Mouse (Mus musculus): ENCODE results near the gene Slc25a24. TPM values are rescaled to one million over a fixed set of nuclear protein-coding genes. Genes with fewer than 3 reads are reported as not detected.

Gene Slc25a24
- polyA plus RNA-seq, 1 experiment from 2014 or later, result 21.0 TPM

- no peak overlapping the region for H3K4me2 ChIP-seq (replicated peaks; ENCODE audit: low read depth, low read length)
- H3K27me3 ChIP-seq (ENCODE audit: insufficient read depth, low read length), result no peaks in the 10 kb centered on the region
- 91% methylated on average over 1 of the region's 1 CpGs for WGBS
- H3K4me1 ChIP-seq (ENCODE audit: insufficient read depth, low read length), result no peaks in the 10 kb centered on the region
- peaks cover 22% of the 10 kb centered on the region for H3K36me3 ChIP-seq (ENCODE audit: insufficient read depth, low read length)
- H3K4me3 ChIP-seq (ENCODE audit: low read length), result no peak overlapping the region
- H3K9me3 ChIP-seq (ENCODE audit: low read length), result no peaks in the 10 kb centered on the region
- no peak for ATAC-seq (ENCODE audit: low FRiP score, low TSS enrichment)
- H3K27ac ChIP-seq (ENCODE audit: low read length), result no peak overlapping the region
- H3K9ac ChIP-seq (replicated peaks; ENCODE audit: low read length), result no peak overlapping the region
Observed at GRCm38 (mm10) chr3:109164644-109165043, 41.7 kb downstream of the Slc25a24 start.

GRCm38 (mm10) chr3:109165214-109165829 lies 42.4 kb downstream of the Slc25a24 start:
- 83% methylated on average over 8 of the region's 8 CpGs for WGBS
- Histone ChIP-seq H3K36me3 (ENCODE audit: insufficient read depth, low read length) (peaks cover 17% of the 10 kb centered on the region), H3K9me3 (ENCODE audit: low read length) (no peaks in the 10 kb centered on the region), H3K27ac (ENCODE audit: low read length) (no peak overlapping the region), H3K9ac (replicated peaks; ENCODE audit: low read length) (no peak overlapping the region), H3K4me2 (replicated peaks; ENCODE audit: low read depth, low read length) (no peak overlapping the region), H3K27me3 (ENCODE audit: insufficient read depth, low read length) (no peaks in the 10 kb centered on the region), H3K4me1 (ENCODE audit: insufficient read depth, low read length) (no peaks in the 10 kb centered on the region), H3K4me3 (ENCODE audit: low read length) (no peak overlapping the region)
- ATAC-seq (ENCODE audit: low FRiP score, low TSS enrichment), result no peak

- H3K4me3 ChIP-seq (ENCODE audit: low read length), result no peak overlapping the region
- H3K36me3 ChIP-seq (ENCODE audit: insufficient read depth, low read length), result peaks cover 16% of the 10 kb centered on the region
- no peak overlapping the region for H3K27ac ChIP-seq (ENCODE audit: low read length)
- H3K4me1 ChIP-seq (ENCODE audit: insufficient read depth, low read length), result no peaks in the 10 kb centered on the region
- WGBS, result 92% methylated on average over 2 of the region's 2 CpGs
- no peak overlapping the region for H3K4me2 ChIP-seq (replicated peaks; ENCODE audit: low read depth, low read length)
- H3K9ac ChIP-seq (replicated peaks; ENCODE audit: low read length), result no peak overlapping the region
- ATAC-seq (ENCODE audit: low FRiP score, low TSS enrichment), result no peak
- H3K9me3 ChIP-seq (ENCODE audit: low read length), result no peaks in the 10 kb centered on the region
- H3K27me3 ChIP-seq (ENCODE audit: insufficient read depth, low read length), result no peaks in the 10 kb centered on the region
Observed at GRCm38 (mm10) chr3:109169121-109169520, 46.2 kb downstream of the Slc25a24 start.

DNA sequence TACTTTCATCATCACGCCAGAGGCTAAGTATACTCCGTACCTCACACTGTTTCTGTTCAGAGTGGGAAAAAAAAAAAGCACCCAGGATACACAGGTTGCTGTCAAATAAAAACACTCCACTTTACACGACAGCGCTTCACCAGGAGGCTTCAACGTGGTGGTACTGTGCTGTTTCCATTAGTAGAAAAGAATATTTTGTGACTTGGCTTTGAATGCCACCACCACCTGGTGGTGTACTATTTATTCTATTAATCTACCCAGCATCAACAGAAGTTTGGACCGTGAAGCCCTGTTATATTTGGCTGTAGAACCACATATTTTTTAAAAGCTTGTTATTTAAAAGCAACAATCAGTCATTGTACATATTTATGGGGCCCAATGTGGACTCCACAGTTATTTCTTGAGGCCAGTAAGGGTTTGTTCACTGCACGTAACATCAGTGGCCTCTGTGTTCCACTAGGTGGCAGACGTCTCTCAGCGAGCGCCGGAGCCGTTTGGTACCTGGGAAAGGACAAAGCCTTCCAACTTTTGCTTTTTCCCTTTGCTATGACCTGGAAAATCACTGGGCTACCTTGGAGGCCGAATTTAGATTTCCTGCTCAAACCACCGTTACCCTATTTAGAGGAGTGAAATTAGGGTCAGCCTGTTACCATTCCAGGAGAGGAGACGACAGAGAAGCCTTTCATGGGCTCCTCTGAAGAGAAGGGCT lies 48.3 kb downstream of the Slc25a24 start:
- Histone ChIP-seq H3K9me3 (ENCODE audit: low read length) (no peaks in the 10 kb centered on the region), H3K4me3 (ENCODE audit: low read length) (no peak overlapping the region), H3K4me2 (replicated peaks; ENCODE audit: low read depth, low read length) (no peak overlapping the region), H3K27me3 (ENCODE audit: insufficient read depth, low read length) (no peaks in the 10 kb centered on the region), H3K36me3 (ENCODE audit: insufficient read depth, low read length) (peaks cover 7% of the 10 kb centered on the region; the same call in 1 of the 2 replicates), H3K9ac (replicated peaks; ENCODE audit: low read length) (no peak overlapping the region), H3K4me1 (ENCODE audit: insufficient read depth, low read length) (no peaks in the 10 kb centered on the region), H3K27ac (ENCODE audit: low read length) (no peak overlapping the region)
- WGBS, result 25% methylated on average over 15 of the region's 15 CpGs
- peak; percentile 81 for ATAC-seq (ENCODE audit: low FRiP score, low TSS enrichment)

- H3K36me3 ChIP-seq (ENCODE audit: insufficient read depth, low read length), result no peaks in the 10 kb centered on the region
- H3K27ac ChIP-seq (ENCODE audit: low read length), result no peak overlapping the region
- no peak for ATAC-seq (ENCODE audit: low FRiP score, low TSS enrichment)
- no peaks in the 10 kb centered on the region for H3K27me3 ChIP-seq (ENCODE audit: insufficient read depth, low read length)
- no peak overlapping the region for H3K9ac ChIP-seq (replicated peaks; ENCODE audit: low read length)
- 86% methylated on average over 5 of the region's 5 CpGs for WGBS
- no peak overlapping the region for H3K4me3 ChIP-seq (ENCODE audit: low read length)
- H3K4me2 ChIP-seq (replicated peaks; ENCODE audit: low read depth, low read length), result no peak overlapping the region
- H3K4me1 ChIP-seq (ENCODE audit: insufficient read depth, low read length), result no peaks in the 10 kb centered on the region
- H3K9me3 ChIP-seq (ENCODE audit: low read length), result no peaks in the 10 kb centered on the region
Observed at GRCm38 (mm10) chr3:109174394-109174793, 51.4 kb downstream of the Slc25a24 start.

DNA sequence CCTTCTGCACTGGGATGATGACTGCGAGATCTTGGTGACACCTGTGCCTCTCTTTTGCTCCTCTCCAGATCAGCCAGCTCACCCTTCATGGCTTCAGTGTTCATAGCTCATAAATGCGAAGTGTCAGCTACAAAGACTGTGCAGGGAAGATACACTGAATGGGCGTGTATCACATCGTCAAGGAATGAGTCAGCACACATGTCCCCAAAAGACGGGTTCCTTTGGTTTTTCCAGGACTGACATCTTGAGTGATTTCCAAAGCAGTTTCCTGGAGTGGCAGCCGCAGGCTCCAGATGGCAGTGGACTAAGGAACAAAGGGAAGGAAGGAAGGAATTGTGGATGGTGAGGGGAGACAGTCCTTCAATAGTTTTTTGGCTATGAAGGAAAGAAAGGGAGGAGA lies 55.8 kb downstream of the Slc25a24 start:
- H3K36me3 ChIP-seq (ENCODE audit: insufficient read depth, low read length), result no peaks in the 10 kb centered on the region
- H3K27me3 ChIP-seq (ENCODE audit: insufficient read depth, low read length), result no peaks in the 10 kb centered on the region
- no peaks in the 10 kb centered on the region for H3K9me3 ChIP-seq (ENCODE audit: low read length)
- H3K4me3 ChIP-seq (ENCODE audit: low read length), result no peak overlapping the region
- no peak for ATAC-seq (ENCODE audit: low FRiP score, low TSS enrichment)
- H3K4me1 ChIP-seq (ENCODE audit: insufficient read depth, low read length), result no peaks in the 10 kb centered on the region
- no peak overlapping the region for H3K27ac ChIP-seq (ENCODE audit: low read length)
- WGBS, result 56% methylated on average over 6 of the region's 6 CpGs
- no peak overlapping the region for H3K4me2 ChIP-seq (replicated peaks; ENCODE audit: low read depth, low read length)
- no peak overlapping the region for H3K9ac ChIP-seq (replicated peaks; ENCODE audit: low read length)

DNA sequence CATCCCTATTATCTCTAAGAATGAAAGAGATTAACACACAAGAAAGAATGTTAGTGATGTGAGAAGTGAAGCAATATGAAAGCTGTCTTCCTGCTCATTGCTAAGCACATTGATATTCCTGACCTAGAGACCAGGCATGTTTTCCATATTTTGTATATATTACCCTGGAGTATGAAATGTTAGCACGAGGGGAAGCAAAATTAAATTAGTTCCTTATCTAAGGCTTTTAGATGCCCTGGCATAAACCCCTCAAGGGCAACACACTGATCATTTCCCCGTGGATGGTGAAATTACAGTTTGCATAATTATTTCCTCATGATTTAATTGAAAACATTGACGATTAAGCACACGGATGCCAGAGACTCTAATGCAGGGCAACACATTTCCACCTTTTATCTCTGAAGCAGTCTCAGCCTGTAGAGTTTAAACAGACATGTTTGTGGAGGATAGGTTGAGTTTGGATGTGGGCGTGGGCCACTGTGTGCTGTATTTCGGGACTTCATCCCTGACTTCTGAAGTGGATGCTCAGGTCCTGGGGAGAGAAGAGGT lies 56.7 kb downstream of the Slc25a24 start:
- Histone ChIP-seq H3K4me2 (replicated peaks; ENCODE audit: low read depth, low read length) (no peak overlapping the region), H3K36me3 (ENCODE audit: insufficient read depth, low read length) (no peaks in the 10 kb centered on the region), H3K27ac (ENCODE audit: low read length) (no peak overlapping the region), H3K4me1 (ENCODE audit: insufficient read depth, low read length) (no peaks in the 10 kb centered on the region), H3K27me3 (ENCODE audit: insufficient read depth, low read length) (no peaks in the 10 kb centered on the region), H3K9me3 (ENCODE audit: low read length) (peaks cover 3% of the 10 kb centered on the region; the same call in 1 of the 2 replicates), H3K4me3 (ENCODE audit: low read length) (no peak overlapping the region), H3K9ac (replicated peaks; ENCODE audit: low read length) (no peak overlapping the region)
- no peak for ATAC-seq (ENCODE audit: low FRiP score, low TSS enrichment)
- WGBS, result 80% methylated on average over 6 of the region's 6 CpGs

DNA sequence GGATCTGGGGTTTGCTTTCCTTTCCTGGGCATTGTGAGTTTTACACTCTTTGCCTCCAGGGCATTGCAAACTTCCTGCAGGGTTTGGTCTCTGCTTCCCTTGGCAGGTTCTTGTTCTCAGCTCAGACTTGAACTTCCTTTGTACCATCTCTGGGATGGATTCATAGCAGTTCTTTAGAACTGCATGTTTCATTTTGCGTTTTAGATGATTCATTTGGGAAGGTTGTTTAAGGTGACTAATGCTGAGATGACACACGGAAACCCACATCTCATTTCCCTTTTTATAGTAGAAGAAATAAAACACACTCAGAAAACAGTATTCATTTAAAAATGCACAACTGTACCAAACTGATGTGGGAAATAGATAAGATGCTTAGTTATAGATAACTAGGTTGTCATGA lies 73.2 kb downstream of the Slc25a24 start:
- no peaks in the 10 kb centered on the region for H3K9me3 ChIP-seq (ENCODE audit: low read length)
- H3K36me3 ChIP-seq (ENCODE audit: insufficient read depth, low read length), result no peaks in the 10 kb centered on the region
- no peak for ATAC-seq (ENCODE audit: low FRiP score, low TSS enrichment)
- no peaks in the 10 kb centered on the region for H3K4me1 ChIP-seq (ENCODE audit: insufficient read depth, low read length)
- H3K27me3 ChIP-seq (ENCODE audit: insufficient read depth, low read length), result no peaks in the 10 kb centered on the region
- H3K4me2 ChIP-seq (replicated peaks; ENCODE audit: low read depth, low read length), result no peak overlapping the region
- no peak overlapping the region for H3K4me3 ChIP-seq (ENCODE audit: low read length)
- no peak overlapping the region for H3K27ac ChIP-seq (ENCODE audit: low read length)
- 75% methylated on average over 2 of the region's 2 CpGs for WGBS
- H3K9ac ChIP-seq (replicated peaks; ENCODE audit: low read length), result no peak overlapping the region

- Histone ChIP-seq H3K36me3 (ENCODE audit: insufficient read depth, low read length) (no peaks in the 10 kb centered on the region), H3K9ac (replicated peaks; ENCODE audit: low read length) (no peak overlapping the region), H3K4me2 (replicated peaks; ENCODE audit: low read depth, low read length) (no peak overlapping the region), H3K4me3 (ENCODE audit: low read length) (no peak overlapping the region), H3K27ac (ENCODE audit: low read length) (no peak overlapping the region), H3K4me1 (ENCODE audit: insufficient read depth, low read length) (no peaks in the 10 kb centered on the region), H3K9me3 (ENCODE audit: low read length) (no peaks in the 10 kb centered on the region), H3K27me3 (ENCODE audit: insufficient read depth, low read length) (no peaks in the 10 kb centered on the region)
- ATAC-seq (ENCODE audit: low FRiP score, low TSS enrichment), result no peak
- WGBS, result 94% methylated on average over 1 of the region's 1 CpGs
Observed at GRCm38 (mm10) chr3:109199280-109199679, 76.3 kb downstream of the Slc25a24 start.

DNA sequence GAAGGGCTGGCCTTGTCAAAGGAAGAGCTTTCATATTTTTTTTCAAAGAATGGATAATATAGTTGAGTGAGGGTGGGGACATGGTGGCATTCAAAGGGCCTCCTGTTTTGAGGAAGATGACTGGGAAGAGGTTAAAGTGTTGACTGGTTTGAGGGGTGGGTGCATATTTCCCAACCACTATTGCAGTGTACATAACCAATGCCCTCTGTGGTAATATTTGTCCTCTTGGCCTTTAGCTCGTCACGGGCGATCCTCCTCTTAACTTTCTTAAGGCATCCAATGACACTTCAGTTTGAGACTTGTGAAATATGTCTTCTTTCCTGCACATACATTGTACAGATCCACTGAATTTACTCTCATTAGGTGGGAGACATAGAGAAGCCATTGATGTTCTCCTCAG lies 89.4 kb downstream of the Slc25a24 start:
- no peaks in the 10 kb centered on the region for H3K9me3 ChIP-seq (ENCODE audit: low read length)
- H3K4me3 ChIP-seq (ENCODE audit: low read length), result no peak overlapping the region
- H3K4me1 ChIP-seq (ENCODE audit: insufficient read depth, low read length), result no peaks in the 10 kb centered on the region
- H3K9ac ChIP-seq (replicated peaks; ENCODE audit: low read length), result no peak overlapping the region
- 89% methylated on average over 3 of the region's 3 CpGs for WGBS
- no peaks in the 10 kb centered on the region for H3K27me3 ChIP-seq (ENCODE audit: insufficient read depth, low read length)
- no peaks in the 10 kb centered on the region for H3K36me3 ChIP-seq (ENCODE audit: insufficient read depth, low read length)
- ATAC-seq (ENCODE audit: low FRiP score, low TSS enrichment), result no peak
- H3K4me2 ChIP-seq (replicated peaks; ENCODE audit: low read depth, low read length), result no peak overlapping the region
- no peak overlapping the region for H3K27ac ChIP-seq (ENCODE audit: low read length)

Data from kidney, embryonic 16.5 days (tissue).